Mouse (Mus musculus) CH12.LX (cell line): ENCODE data around the gene Hypk. TPM values are rescaled to one million over a fixed set of nuclear protein-coding genes. Genes with fewer than 3 reads are reported as not detected.

Experiments
- DNase-seq: peaks from one replicate; pipeline ENCODE4 v3.0.0-alpha.2; 2013; ENCODE audit errors: extremely low read depth
- H3K27ac ChIP-seq: 2 replicates; pipeline ENCODE4 v1.5.1; 2012; ENCODE audit warnings: low read depth, mild to moderate bottlenecking, control low read depth, moderate library complexity; ENCODE audit not compliant: insufficient read depth
- H3K27me3 ChIP-seq: replicated peaks from 2 replicates; pipeline ENCODE3; 2012; ENCODE audit warnings: inconsistent platforms
- H3K36me3 ChIP-seq, 2 experiments: replicated peaks in 1 of 2; 2 replicates each; pipeline versions ENCODE3 to v1.6.1; 2012; ENCODE audit warnings: inconsistent platforms in 1 of 2, low read length in 1 of 2, mild to moderate bottlenecking in 1 of 2, mixed read lengths in 1 of 2, moderate library complexity in 1 of 2; ENCODE audit not compliant: control insufficient read depth in 1 of 2, insufficient read depth in 1 of 2
- H3K4me1 ChIP-seq, 2 experiments: 2 replicates each; pipeline ENCODE4 v1.6.1; 2012; ENCODE audit warnings: inconsistent platforms in 1 of 2, moderate library complexity in 1 of 2; ENCODE audit not compliant: insufficient read depth in 2 of 2, control insufficient read depth in 1 of 2
- H3K4me2 ChIP-seq: 2 replicates; pipeline ENCODE4 v1.6.1; 2012; ENCODE audit warnings: low read depth, mild to moderate bottlenecking, control low read depth; ENCODE audit not compliant: poor library complexity, insufficient read depth, severe bottlenecking
- H3K4me3 ChIP-seq, 3 experiments: fragments of 150-350 bp in 1 of 3; sonication (generic) in 1 of 3; replicated peaks in 1 of 3; 2 replicates each; pipeline versions ENCODE3 to v1.5.1; 2011 to 2012; ENCODE audit warnings: low read depth in 2 of 3, low read length in 2 of 3, mild to moderate bottlenecking in 2 of 3, moderate library complexity in 2 of 3, control low read depth in 1 of 3, improper control_type of control experiment in 1 of 3, inconsistent platforms in 1 of 3, mixed read lengths in 1 of 3; ENCODE audit not compliant: poor library complexity in 1 of 3
- H3K79me2 ChIP-seq: replicated peaks from 2 replicates; pipeline ENCODE4 v1.6.1; 2012; ENCODE audit warnings: mild to moderate bottlenecking, moderate library complexity; ENCODE audit not compliant: control insufficient read depth, poor library complexity, insufficient read depth, severe bottlenecking; ENCODE audit errors: extremely low read depth
- H3K9ac ChIP-seq: 2 replicates; pipeline ENCODE4 v1.6.1; 2012; ENCODE audit warnings: low read depth, mild to moderate bottlenecking, control low read depth, moderate library complexity; ENCODE audit not compliant: insufficient read depth
- H3K9me3 ChIP-seq: replicated peaks from 2 replicates; pipeline ENCODE3; 2012; ENCODE audit warnings: low read length, inconsistent platforms, mixed read lengths
- CHD2 ChIP-seq: IDR thresholded peaks from 2 replicates; pipeline ENCODE4 v1.6.1; 2011; ENCODE audit warnings: low read length, improper control_type of control experiment
- ELF1 ChIP-seq: IDR thresholded peaks from 2 replicates; pipeline ENCODE4 v1.6.1; 2014; ENCODE audit warnings: low read depth, mild to moderate bottlenecking, inconsistent platforms, low read length, improper control_type of control experiment
- EP300 ChIP-seq: IDR thresholded peaks from 2 replicates; pipeline ENCODE4 v1.6.1; 2011; ENCODE audit warnings: low read length, improper control_type of control experiment
- ETS1 ChIP-seq: conservative IDR thresholded peaks from 2 replicates; pipeline ENCODE4 v1.6.1; 2012; ENCODE audit warnings: low read depth, mild to moderate bottlenecking, inconsistent platforms, low read length, improper control_type of control experiment, moderate library complexity
- HCFC1 ChIP-seq: IDR thresholded peaks from 2 replicates; pipeline ENCODE4 v1.6.1; 2012; ENCODE audit warnings: low read depth, mild to moderate bottlenecking, inconsistent platforms, low read length, improper control_type of control experiment
- JUN ChIP-seq: IDR thresholded peaks from 2 replicates; pipeline ENCODE4 v1.6.1; 2011; ENCODE audit warnings: low read depth, mild to moderate bottlenecking, low read length, improper control_type of control experiment, moderate library complexity; ENCODE audit not compliant: insufficient read depth
- JUND ChIP-seq: conservative IDR thresholded peaks from 2 replicates; pipeline ENCODE4 v1.6.1; 2011; ENCODE audit warnings: low read depth, low read length, improper control_type of control experiment
- PAX5 ChIP-seq: IDR thresholded peaks from 2 replicates; pipeline ENCODE4 v1.6.1; 2012; ENCODE audit warnings: low read length, inconsistent platforms, mixed read lengths
- RCOR1 ChIP-seq: conservative IDR thresholded peaks from 2 replicates; pipeline ENCODE4 v1.6.1; 2012; ENCODE audit warnings: low read depth, mild to moderate bottlenecking, inconsistent platforms, low read length, improper control_type of control experiment
- SIN3A ChIP-seq: IDR thresholded peaks from 2 replicates; pipeline ENCODE4 v1.6.1; 2012; ENCODE audit warnings: low read length, improper control_type of control experiment, inconsistent platforms
- TCF12 ChIP-seq: IDR thresholded peaks from 2 replicates; pipeline ENCODE4 v1.6.1; 2014; ENCODE audit warnings: low read depth, mild to moderate bottlenecking, inconsistent platforms, low read length, improper control_type of control experiment
- ZKSCAN1 ChIP-seq: IDR thresholded peaks from 2 replicates; pipeline ENCODE4 v1.6.1; 2012; ENCODE audit warnings: low read depth, inconsistent platforms, low read length, improper control_type of control experiment, borderline replicate concordance
- dilution Hi-C: fragments of 300-500 bp; cut with MboI; formaldehyde crosslinking; loops from 2 replicates; pipeline ENCODE4 v1.14.3; 2020; ENCODE audit warnings: low sequenced_read_pairs; ENCODE audit not compliant: extremely low pct_unique_long_range_greater_than_20kb, extremely low pct_ligation_motif_present
- in situ Hi-C: fragments of 300-500 bp; cut with MboI; formaldehyde crosslinking; loops from 3 replicates; pipeline ENCODE4 v1.14.3; 2019; ENCODE audit warnings: low sequenced_read_pairs, low pct_ligation_motif_present, low pct_unique_long_range_greater_than_20kb, mixed read lengths
- polyA plus RNA-seq: library from polyadenylated mRNA; unstranded; fragments of >175 nt; gene quantifications from 2 replicates; pipeline ENCODE4 v1.2.1, GENCODE M21; 2012; ENCODE audit warnings: low read depth; ENCODE audit not compliant: insufficient read length
- total RNA-seq, 2 experiments: library from RNA; depleted of rRNA; stranded (reverse); fragments of 300-350 nt in 1 of 2; fragments of >200 nt in 1 of 2; gene quantifications; 2 replicates each; pipeline ENCODE4 v1.2.3; 2012 to 2014

Gene Hypk
- total and polyA plus RNA-seq, 3 experiments, result 11.7 to 119 (median 15.4) TPM

GRCm38 (mm10) chr2:121414139-121414685 lies 38.9 kb upstream of the Hypk start (continued):
- TF ChIP-seq JUN, result no peak
- no peak for TF ChIP-seq ZKSCAN1

- Histone ChIP-seq H3K79me2 (peaks cover 59% of the 10 kb centered on the region), H3K4me2 (peak overlapping the region; percentile 94), H3K4me3 (peak overlapping the region; percentile 43 to 96 (median 72)), H3K9ac (peak overlapping the region; percentile 96; the same call in 1 of the 2 replicates), H3K36me3 (peaks cover 8 to 39% of the 10 kb centered on the region in 2 experiments), H3K9me3 (no peaks in the 10 kb centered on the region), H3K4me1 (peaks cover 8 to 54% of the 10 kb centered on the region in 2 experiments; a peak in 3 of 4 replicates), H3K27me3 (no peaks in the 10 kb centered on the region), H3K27ac (no peak overlapping the region)
- TF ChIP-seq ELF1 (no peak), EP300 (no peak), SIN3A (0 out of 2 replicates have a peak, but pooled peaks have one; percentile 14), TCF12 (no peak)
- dilution Hi-C loops (no loop called here), in situ Hi-C loops (no loop called here)
- DNase-seq, result no peak
Observed at GRCm38 (mm10) chr2:121415103-121415502, 38.0 kb upstream of the Hypk start.

- no peak for TF ChIP-seq RCOR1
- no peak for TF ChIP-seq CHD2
- TF ChIP-seq JUND, result no peak
- no peak for TF ChIP-seq SIN3A
- TF ChIP-seq PAX5, result no peak
- TF ChIP-seq HCFC1, result no peak; the same call in 1 of the 2 replicates
- TF ChIP-seq ETS1, result no peak
- no peak overlapping the region for H3K27ac ChIP-seq
- H3K27me3 ChIP-seq, result no peaks in the 10 kb centered on the region
- peak overlapping the region; percentile 36 for H3K9ac ChIP-seq
- no peak for DNase-seq
- peaks cover 8 to 54% of the 10 kb centered on the region in 2 experiments; a peak in 3 of 4 replicates for H3K4me1 ChIP-seq
- H3K9me3 ChIP-seq, result no peaks in the 10 kb centered on the region
- in situ Hi-C loops, result no loop called here
- H3K4me2 ChIP-seq, result peak overlapping the region; percentile 94
- peaks cover 62% of the 10 kb centered on the region for H3K79me2 ChIP-seq
- peaks cover 8 to 39% of the 10 kb centered on the region in 2 experiments for H3K36me3 ChIP-seq
- dilution Hi-C loops, result no loop called here
- H3K4me3 ChIP-seq, result peak overlapping the region in 2 of 3 experiments; percentile 72 to 96
Observed at GRCm38 (mm10) chr2:121415591-121415990, 37.5 kb upstream of the Hypk start.
